Mouse (Mus musculus) thymus, adult 2 months (tissue): ENCODE results near the gene Cdc34. TPM values are rescaled to one million over a fixed set of nuclear protein-coding genes. Genes with fewer than 3 reads are reported as not detected.

Experiments used
- DNase-seq: peaks from one replicate; pipeline ENCODE4 v3.0.0; 2021
- H3K27ac ChIP-seq: fragments of 200-500 bp; 2 replicates; pipeline ENCODE4 v1.5.1; 2012; ENCODE audit warnings: low read length, control low read depth; ENCODE audit not compliant: control insufficient read depth, insufficient read depth
- H3K27me3 ChIP-seq: fragments of 200-500 bp; 2 replicates; pipeline ENCODE4 v1.6.1; 2012; ENCODE audit warnings: mild to moderate bottlenecking, low read length, moderate library complexity, mixed read lengths; ENCODE audit not compliant: control insufficient read depth, insufficient read depth
- H3K36me3 ChIP-seq: fragments of 200-500 bp; 2 replicates; pipeline ENCODE4 v1.6.1; 2012; ENCODE audit warnings: mild to moderate bottlenecking, low read length, moderate library complexity; ENCODE audit not compliant: control insufficient read depth, insufficient read depth
- H3K4me1 ChIP-seq: fragments of 200-500 bp; replicated peaks from 2 replicates; pipeline ENCODE4 v1.6.1; 2012; ENCODE audit warnings: low read length; ENCODE audit not compliant: control insufficient read depth, insufficient read depth
- H3K4me3 ChIP-seq: fragments of 200-500 bp; 2 replicates; pipeline ENCODE4 v1.5.1; 2012; ENCODE audit warnings: mild to moderate bottlenecking, low read length, control low read depth, moderate library complexity; ENCODE audit not compliant: control insufficient read depth, insufficient read depth
- CTCF ChIP-seq: fragments of 200-500 bp; IDR thresholded peaks from 2 replicates; pipeline ENCODE4 v1.5.1; 2012; ENCODE audit warnings: mild to moderate bottlenecking, control low read depth, low read length, moderate library complexity, borderline replicate concordance; ENCODE audit not compliant: control insufficient read depth, poor library complexity, insufficient read depth; ENCODE audit errors: extremely low read depth
- POLR2A ChIP-seq: fragments of 200-500 bp; IDR thresholded peaks from 2 replicates; pipeline ENCODE4 v1.6.1; 2012; ENCODE audit warnings: mild to moderate bottlenecking, low read length, control low read depth, moderate library complexity; ENCODE audit not compliant: control insufficient read depth, poor library complexity, insufficient read depth; ENCODE audit errors: extremely low read depth
- WGBS: fragments of 180-500 bp; shearing (Covaris S2); methylation state at CpG from one replicate; pipeline ENCODE4 v1.1.7; 2018; 5-methylcytosine and 5-hydroxymethylcytosine counted together
- polyA plus RNA-seq: library from polyadenylated mRNA; depleted of rRNA; stranded (reverse); fragments of >200 nt; gene quantifications from 2 replicates; pipeline ENCODE4 v1.2.3, GENCODE M21; 2012; rRNA removed

Gene Cdc34
- polyA plus RNA-seq, 1 experiment = 309 TPM

GRCm38 (mm10) chr10:79736706-79737105 lies 54.7 kb downstream of the Cdc34 start:
- H3K4me3 ChIP-seq = no peak overlapping the region
- 95% methylated on average over 14 of the region's 14 CpGs for WGBS
- no peaks in the 10 kb centered on the region for H3K27me3 ChIP-seq
- H3K27ac ChIP-seq = no peak overlapping the region
- peaks cover 34% of the 10 kb centered on the region for H3K36me3 ChIP-seq
- H3K4me1 ChIP-seq = no peaks in the 10 kb centered on the region
- no peak for DNase-seq
- TF ChIP-seq POLR2A (no peak), CTCF (no peak)

Other genes with a start within 250 kb of the Cdc34 start
- not detected in 2 replicates for gene Vmn2r83, start 213.5 kb upstream of the Cdc34 start, polyA plus RNA-seq
- 7.5 and 8.7 TPM in 2 replicates for gene Plpp2, start 148.4 kb upstream of the Cdc34 start, polyA plus RNA-seq
- gene Mier2, start 127.0 kb upstream of the Cdc34 start, polyA plus RNA-seq = 214 and 215 TPM in 2 replicates
- not detected in 2 replicates for gene Theg, start 94.9 kb upstream of the Cdc34 start, polyA plus RNA-seq
- gene C2cd4c, start 68.2 kb upstream of the Cdc34 start, polyA plus RNA-seq = 0.05 TPM in 1 of 2 replicates, not detected in the other
- 1.2 TPM in 2 replicates for gene Shc2, start 44.3 kb upstream of the Cdc34 start, polyA plus RNA-seq
- 0.18 and 0.23 TPM in 2 replicates for gene Odf3l2, start 36.5 kb upstream of the Cdc34 start, polyA plus RNA-seq
- 2.9 and 4.0 TPM in 2 replicates for gene Madcam1, start 17.6 kb upstream of the Cdc34 start, polyA plus RNA-seq
- 92.1 and 92.3 TPM in 2 replicates for gene Tpgs1, start 12.8 kb upstream of the Cdc34 start, polyA plus RNA-seq
- gene Gzmm, start 6.8 kb downstream of the Cdc34 start, polyA plus RNA-seq = 0.57 and 1.2 TPM in 2 replicates
- 345 and 396 TPM in 2 replicates for gene Bsg, start 22.3 kb downstream of the Cdc34 start, polyA plus RNA-seq
- 3.1 and 4.7 TPM in 2 replicates for gene Hcn2, start 34.4 kb downstream of the Cdc34 start, polyA plus RNA-seq
- 104 and 109 TPM in 2 replicates for gene Polrmt, start 64.4 kb downstream of the Cdc34 start, polyA plus RNA-seq
- not detected in 2 replicates for gene Fgf22, start 72.9 kb downstream of the Cdc34 start, polyA plus RNA-seq
- 375 and 472 TPM in 2 replicates for gene Rnf126, start 84.8 kb downstream of the Cdc34 start, polyA plus RNA-seq
- 15.9 and 17.1 TPM in 2 replicates for gene Fstl3, start 95.1 kb downstream of the Cdc34 start, polyA plus RNA-seq
- gene Prss57, start 108.8 kb downstream of the Cdc34 start, polyA plus RNA-seq = 23.4 and 30.1 TPM in 2 replicates
- 63.7 and 87.8 TPM in 2 replicates for gene Palm, start 111.4 kb downstream of the Cdc34 start, polyA plus RNA-seq
- 6.6 and 6.8 TPM in 2 replicates for gene Misp, start 138.8 kb downstream of the Cdc34 start, polyA plus RNA-seq
- 583 and 703 TPM in 2 replicates for gene Ptbp1, start 172.2 kb downstream of the Cdc34 start, polyA plus RNA-seq
- 5.3 and 9.2 TPM in 2 replicates for gene Prtn3, start 192.3 kb downstream of the Cdc34 start, polyA plus RNA-seq
- gene Plppr3, start 192.4 kb downstream of the Cdc34 start, polyA plus RNA-seq = 1.1 and 1.9 TPM in 2 replicates
- 3.7 and 8.9 TPM in 2 replicates for gene Elane, start 204.1 kb downstream of the Cdc34 start, polyA plus RNA-seq
- gene Cfd, start 208.7 kb downstream of the Cdc34 start, polyA plus RNA-seq = 1,248 and 1,398 TPM in 2 replicates
- gene Med16, start 226.7 kb downstream of the Cdc34 start, polyA plus RNA-seq = 103 and 121 TPM in 2 replicates
- gene Gm26602, start 228.7 kb downstream of the Cdc34 start, polyA plus RNA-seq = not detected in 2 replicates
- gene Kiss1r, start 234.8 kb downstream of the Cdc34 start, polyA plus RNA-seq = 5.8 and 7.5 TPM in 2 replicates
- 279 and 303 TPM in 2 replicates for gene R3hdm4, start 239.0 kb downstream of the Cdc34 start, polyA plus RNA-seq
- 12.5 and 13.5 TPM in 2 replicates for gene Arid3a, start 244.8 kb downstream of the Cdc34 start, polyA plus RNA-seq